Mouse (Mus musculus) right cerebral cortex, adult 2 months (tissue): ENCODE data around the gene Mapk8.

Experiments used
- DNase-seq, 2 experiments: peaks; one replicate each; pipeline ENCODE4 v3.0.0; 2021 to 2022; ENCODE audit warnings: low spot score in 2 of 2

The Mapk8 gene

DNA sequence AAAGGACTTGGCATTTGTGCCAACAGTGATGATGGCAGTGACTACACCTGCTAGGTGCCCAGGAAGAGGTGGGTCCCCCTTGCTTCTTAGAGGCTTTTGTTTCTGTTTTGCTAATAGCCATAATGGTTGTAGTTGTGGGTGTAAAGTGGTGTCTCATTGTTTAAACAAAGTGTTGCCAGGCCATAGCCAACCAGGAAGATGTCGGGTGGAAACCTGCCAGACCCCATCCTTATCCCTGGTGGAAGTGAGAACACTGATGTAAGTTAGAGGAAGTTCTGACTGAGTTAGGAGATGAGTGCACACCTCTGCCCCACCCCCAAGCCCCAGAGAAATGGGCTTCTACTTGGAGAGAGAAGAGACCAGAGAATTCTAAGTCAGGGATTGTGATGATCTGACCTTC is 98.8 kb downstream of the Mapk8 start:
- DNase-seq: no peak

GRCm38 (mm10) chr14:33347738-33348137 is 99.2 kb downstream of the Mapk8 start:
- no peak for DNase-seq

DNA sequence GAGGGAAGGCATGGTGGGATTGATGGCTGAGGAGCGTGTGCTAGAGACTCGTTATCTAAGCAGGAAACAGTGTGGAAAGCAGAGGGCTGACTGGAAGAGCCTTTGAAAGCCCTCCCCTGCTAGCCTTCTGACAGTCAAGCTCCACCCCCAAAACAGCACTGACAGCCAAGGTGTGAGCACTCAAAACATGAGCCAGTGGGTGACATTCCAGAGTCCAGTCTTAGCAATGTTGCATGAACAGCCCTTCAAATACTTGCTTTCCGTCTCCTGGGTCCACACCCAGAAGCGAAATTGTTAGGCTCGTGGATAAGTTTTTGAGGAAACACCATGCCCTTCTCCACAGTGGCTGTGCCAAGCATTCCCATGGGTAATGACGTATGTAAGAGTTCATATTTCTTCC is 100.4 kb downstream of the Mapk8 start:
- DNase-seq: no peak

DNA sequence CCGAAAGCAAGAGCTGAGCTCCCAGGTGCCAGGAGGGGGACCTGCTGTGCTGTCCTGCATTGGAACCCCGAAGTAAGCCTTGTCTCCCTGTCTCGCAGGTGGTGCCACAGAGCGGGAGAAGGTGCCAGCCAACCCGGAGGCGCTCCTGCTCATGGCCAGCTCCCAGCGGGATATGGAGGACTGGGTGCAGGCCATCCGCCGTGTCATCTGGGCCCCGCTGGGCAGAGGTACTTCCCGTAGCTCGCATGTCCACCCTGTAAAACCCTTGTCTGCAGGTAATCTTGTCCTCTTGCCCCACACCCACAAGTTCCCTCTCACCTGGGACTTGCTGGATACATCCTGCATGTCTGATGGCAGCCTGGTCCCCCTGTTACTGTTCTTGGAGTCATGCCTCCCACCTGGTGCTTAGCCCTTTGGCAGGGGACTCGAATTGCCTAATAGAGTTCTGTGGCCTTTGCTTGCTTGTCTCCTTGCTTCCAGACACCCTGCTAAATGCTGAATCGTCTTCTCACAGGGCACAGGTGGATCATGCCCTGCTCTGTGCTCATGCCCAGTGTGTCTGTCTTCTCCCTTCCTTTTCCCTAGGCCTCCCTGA is 103.7 kb downstream of the Mapk8 start:
- DNase-seq: no peak

- no peak for DNase-seq
These were observed 108.3 kb downstream of the Mapk8 start for GRCm38 (mm10) chr14:33338684-33339083.

DNA sequence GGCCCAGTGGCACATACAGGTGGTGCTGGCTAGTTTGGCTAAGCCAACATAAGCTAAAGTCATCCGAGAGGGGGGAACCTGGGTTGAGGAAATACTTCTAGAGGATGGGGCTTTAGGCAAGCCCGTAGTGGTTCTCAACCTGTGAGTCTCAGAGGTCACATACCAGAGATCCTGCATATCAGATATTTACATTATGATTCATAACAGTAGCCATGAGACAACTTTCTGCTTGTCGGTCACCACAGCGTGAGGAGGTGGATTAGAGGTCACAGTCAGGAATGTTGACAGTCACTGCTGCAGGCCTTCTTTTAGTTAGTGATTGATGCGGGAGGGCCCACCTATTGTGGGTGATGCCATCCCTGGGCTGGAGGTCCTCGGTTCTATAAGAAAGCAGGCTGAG is 111.2 kb downstream of the Mapk8 start:
- DNase-seq: no peak

DNA sequence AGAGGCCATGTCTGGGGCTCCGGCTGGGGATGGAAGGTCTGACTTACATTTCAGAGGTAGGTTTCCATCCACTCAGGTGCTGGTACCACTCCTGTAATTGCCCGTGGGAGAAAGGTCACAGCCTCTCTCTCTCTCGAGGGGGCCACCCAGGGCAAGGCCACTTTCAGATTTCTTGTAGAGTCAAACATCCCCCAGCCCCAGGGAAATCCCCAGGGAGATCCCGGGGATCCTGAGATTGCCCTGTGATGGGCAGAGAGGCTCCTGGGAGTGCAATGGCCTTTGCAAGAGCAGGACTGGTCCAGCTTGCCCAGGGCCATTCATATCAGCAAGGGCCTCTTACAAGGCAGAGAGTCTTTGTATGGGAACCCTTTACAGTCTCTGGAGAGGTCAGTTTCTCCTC is 112.6 kb downstream of the Mapk8 start:
- no peak for DNase-seq

DNA sequence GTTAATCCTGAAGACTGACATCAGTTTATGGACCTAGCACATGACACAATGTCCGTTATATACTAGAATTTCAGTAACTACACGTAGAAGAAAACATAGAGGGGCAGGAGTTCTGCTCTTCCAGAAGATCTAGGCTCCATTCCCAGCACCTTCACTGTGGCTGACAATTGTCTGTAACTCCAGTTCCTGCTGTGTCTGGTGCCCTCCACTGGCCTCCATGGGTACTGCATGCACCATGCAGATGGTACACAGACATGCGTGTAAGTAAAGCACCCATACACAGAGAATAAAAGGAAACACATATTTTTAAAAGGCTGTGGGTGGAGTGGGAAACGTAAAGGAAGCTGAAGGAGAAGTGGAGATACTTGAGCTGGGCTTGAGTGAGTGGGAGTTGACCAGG is 113.1 kb downstream of the Mapk8 start:
- DNase-seq: no peak

GRCm38 (mm10) chr14:33331627-33332026 is 115.3 kb downstream of the Mapk8 start:
- no peak for DNase-seq

DNA sequence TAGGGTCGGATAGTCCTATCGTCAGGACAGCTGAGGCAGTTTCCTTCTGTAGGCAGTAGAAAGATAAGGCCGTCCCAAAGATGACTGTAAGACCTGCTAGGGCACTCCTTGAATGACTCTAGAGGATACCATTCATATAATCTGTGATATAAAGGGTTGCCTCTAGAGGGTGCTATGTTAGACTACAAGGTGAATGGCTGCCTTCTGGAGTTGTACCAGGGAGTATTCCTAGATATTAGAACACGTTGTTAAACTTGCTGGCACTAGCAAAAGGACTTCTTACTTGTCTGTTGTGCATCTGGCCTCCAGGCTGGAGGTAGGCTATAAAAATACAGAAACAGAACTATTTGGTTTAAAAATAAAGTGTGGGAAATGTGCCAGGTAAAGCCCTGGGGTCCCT is 116.0 kb downstream of the Mapk8 start:
- DNase-seq: no peak

- no peak for DNase-seq
These were observed 117.6 kb downstream of the Mapk8 start for GRCm38 (mm10) chr14:33329297-33329805.

DNA sequence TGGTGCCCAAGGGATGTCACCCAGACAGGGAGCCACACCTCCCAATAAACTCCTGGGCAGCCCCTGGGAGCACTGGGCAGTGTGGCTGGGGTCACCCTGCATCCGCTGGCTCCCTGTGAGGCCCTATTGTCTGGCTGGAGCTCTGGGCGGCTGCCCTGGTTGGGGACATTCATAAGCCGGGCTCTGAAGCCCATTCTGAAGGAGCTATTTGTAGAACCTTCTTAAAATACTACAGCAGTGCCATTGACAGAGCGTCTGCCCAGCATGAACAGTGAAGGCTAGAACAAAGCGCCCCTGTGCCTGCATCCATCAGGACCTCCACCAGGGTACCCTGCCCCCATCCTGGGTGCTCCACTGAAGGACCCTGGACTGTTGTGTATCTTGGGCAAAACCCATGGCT is 118.6 kb downstream of the Mapk8 start:
- no peak for DNase-seq
